Mouse (Mus musculus): Measurements from ENCODE around the gene Lpcat1. TPM values are rescaled to one million over a fixed set of nuclear protein-coding genes. Genes with fewer than 3 reads are reported as not detected.

The Lpcat1 gene
- total RNA-seq, 2 experiments from 2014 or later: 48.8 to 53.3 TPM

- intact Hi-C loops (cut with DNase I): no loop called here
- DNase-seq (ENCODE audit: low spot score in 2 of 2): no peak
These were observed 35.7 kb downstream of the Lpcat1 start for GRCm38 (mm10) chr13:73502719-73503118.

DNA sequence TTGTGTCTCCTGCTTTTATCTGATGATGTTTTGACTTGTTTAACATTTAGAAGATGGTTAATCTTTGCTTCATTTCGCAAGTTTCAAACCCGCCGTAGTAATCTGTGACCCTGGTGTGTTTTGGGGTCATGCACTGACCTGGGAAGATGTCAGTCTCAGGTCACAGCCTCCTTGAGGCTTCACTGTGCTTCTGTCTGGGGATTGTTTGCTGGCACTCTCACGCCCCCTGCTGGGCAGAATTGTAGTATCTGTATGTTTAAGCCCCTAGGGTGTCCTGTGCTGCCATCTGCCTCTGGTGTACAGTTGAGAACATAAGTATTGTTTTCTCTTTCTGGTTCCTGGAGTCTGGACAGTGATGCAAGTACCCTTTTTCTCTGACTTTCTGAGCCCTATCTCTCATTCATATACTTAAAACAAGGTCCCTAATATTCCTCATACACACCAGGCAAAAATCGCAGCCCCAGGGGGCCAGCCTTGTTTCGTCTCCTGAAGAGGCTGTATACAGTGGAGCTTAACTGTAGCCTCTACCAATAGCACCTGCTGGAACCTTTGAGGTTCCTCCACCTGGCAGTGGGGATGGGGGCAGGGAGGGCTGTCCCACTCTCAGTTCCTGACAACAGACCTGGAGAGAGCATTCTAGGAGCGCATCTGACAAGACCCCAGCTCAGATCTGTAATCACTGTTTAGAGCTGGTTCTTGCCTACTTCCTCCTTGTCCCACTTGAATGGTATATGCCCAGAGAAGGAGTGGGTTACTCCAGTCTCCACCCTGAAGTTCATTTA, 38.9 kb downstream of the Lpcat1 start:
- DNase-seq (ENCODE audit: low spot score in 2 of 2): peak; percentile 89 to 90
- intact Hi-C loops (cut with DNase I): loop anchor here (1.0 to 5.0 kb wide), 2 partner anchors 34 to 80 kb away; no protein-coding TSS in a partner anchor

GRCm38 (mm10) chr13:73508817-73509550, 42.0 kb downstream of the Lpcat1 start:
- intact Hi-C loops (cut with DNase I): loop anchor here (5.0 kb wide), 1 partner anchor 37 kb away; no protein-coding TSS in a partner anchor
- DNase-seq (ENCODE audit: low spot score in 2 of 2): no peak

- intact Hi-C loops (cut with DNase I): loop anchor here (5.0 to 10.0 kb wide), 4 partner anchors 38 to 395 kb away; no protein-coding TSS in a partner anchor
- peak in 1 of 2 experiments; percentile 39 for DNase-seq (ENCODE audit: low spot score in 2 of 2)
These were observed 42.9 kb downstream of the Lpcat1 start for GRCm38 (mm10) chr13:73509869-73510268.

GRCm38 (mm10) chr13:73512776-73513673, 46.0 kb downstream of the Lpcat1 start:
- DNase-seq (ENCODE audit: low spot score in 2 of 2): peak; percentile 88

DNA sequence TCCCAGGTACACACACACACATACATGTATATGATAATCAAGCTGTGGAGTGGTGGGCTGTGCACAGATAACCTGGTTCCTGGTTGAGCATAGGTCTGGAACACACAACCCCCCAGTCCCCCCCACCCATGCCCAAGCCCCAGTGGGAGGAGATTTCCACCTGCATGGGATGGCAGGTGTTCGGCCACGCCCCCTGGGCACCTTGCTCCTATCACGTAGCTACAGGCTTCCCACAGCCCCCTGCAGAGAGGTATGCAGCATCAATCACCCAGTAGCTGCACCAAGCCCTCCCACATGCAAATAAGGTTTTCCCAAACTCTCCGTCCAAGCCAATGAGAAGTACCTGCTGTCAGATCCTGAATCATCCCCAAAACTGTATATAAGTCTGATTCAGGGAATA, 49.9 kb downstream of the Lpcat1 start:
- no peak for DNase-seq (ENCODE audit: low spot score in 2 of 2)
- intact Hi-C loops (cut with DNase I): loop anchor here (10.0 kb wide), 2 partner anchors 178 to 388 kb away; no protein-coding TSS in a partner anchor

More at GRCm38 (mm10) chr13:73512776-73513673, 46.0 kb downstream of the Lpcat1 start:
- intact Hi-C loops (cut with DNase I): loop anchor here (5.0 to 10.0 kb wide), 3 partner anchors 109 to 392 kb away; no protein-coding TSS in a partner anchor

DNA sequence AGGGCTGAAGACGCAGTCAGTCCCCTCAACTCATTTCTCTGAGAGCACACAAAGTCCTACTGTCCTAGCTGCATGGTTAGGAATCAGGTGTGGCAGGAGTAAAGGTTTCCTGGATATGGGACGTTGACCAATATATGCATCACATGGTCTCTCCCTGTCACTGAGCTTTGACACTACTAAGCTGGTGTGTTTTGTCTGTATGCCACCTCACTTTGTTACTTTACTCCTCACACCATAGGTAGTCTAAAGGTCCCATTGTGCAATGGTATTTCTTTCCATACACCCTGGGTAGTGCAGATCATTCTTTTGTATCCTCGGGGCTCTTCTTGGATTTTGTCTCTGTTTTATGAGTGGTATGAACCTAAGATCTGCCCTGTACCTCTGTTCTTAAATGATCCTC, 66.7 kb downstream of the Lpcat1 start:
- intact Hi-C loops (cut with DNase I): no loop called here
- no peak for DNase-seq (ENCODE audit: low spot score in 2 of 2)

DNA sequence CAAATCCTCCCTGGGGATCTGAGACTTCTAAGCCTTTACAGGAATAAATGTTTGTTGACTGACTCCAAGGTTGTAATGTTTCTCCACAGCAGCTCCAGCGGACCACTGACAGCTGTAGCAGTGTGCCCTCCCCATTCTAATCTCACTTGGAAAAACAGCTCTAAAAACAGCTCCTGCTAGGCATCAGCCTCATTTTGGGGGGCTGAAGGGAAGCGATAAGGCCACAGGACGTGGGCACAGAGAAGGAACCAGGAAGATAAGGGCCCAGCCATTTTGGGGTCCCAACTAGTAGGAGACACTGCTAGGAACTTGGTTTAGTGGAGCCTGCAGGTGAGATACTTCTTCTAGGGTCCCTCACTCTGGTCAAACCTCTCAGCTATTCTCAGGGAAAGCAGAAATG, 68.3 kb downstream of the Lpcat1 start:
- DNase-seq (ENCODE audit: low spot score in 2 of 2): no peak
- intact Hi-C loops (cut with DNase I): no loop called here

GRCm38 (mm10) chr13:73536403-73536821, 69.4 kb downstream of the Lpcat1 start, which contains the start of gene Slc6a3:
Slc6a3 (plus strand) TSS chr13:73536747.
- peak in 1 of 2 experiments; percentile 8 for DNase-seq (ENCODE audit: low spot score in 2 of 2)
- intact Hi-C loops (cut with DNase I): no loop called here

- intact Hi-C loops (cut with DNase I): no loop called here
- no peak for DNase-seq (ENCODE audit: low spot score in 2 of 2)
These were observed 69.8 kb downstream of the Lpcat1 start for GRCm38 (mm10) chr13:73536824-73537223.

GRCm38 (mm10) chr13:73564201-73564600, 97.2 kb downstream of the Lpcat1 start:
- intact Hi-C loops (cut with DNase I): no loop called here
- DNase-seq (ENCODE audit: low spot score in 2 of 2): no peak

Other genes starting within 250 kb of the Lpcat1 start
- gene Irx4, start 206.7 kb upstream of the Lpcat1 start, total RNA-seq (2021): not detected
- 10 to 100 TPM; 36.4 to 38.6 TPM for gene Mrpl36, start 138.7 kb upstream of the Lpcat1 start, total RNA-seq (2021)
- 100 to 1,000 TPM; 182 to 189 TPM for gene Ndufs6, start 138.7 kb upstream of the Lpcat1 start, total RNA-seq (2021)
- gene Slc6a3, start 69.5 kb downstream of the Lpcat1 start, total RNA-seq (2021): under 1 TPM in 1 of 2 experiments, not detected in 1; 0.25 TPM
- 100 to 1,000 TPM; 121 to 131 TPM for gene Clptm1l, start 136.8 kb downstream of the Lpcat1 start, total RNA-seq (2021)
- gene Tert, start 159.7 kb downstream of the Lpcat1 start, total RNA-seq (2021): 1 to 10 TPM; 2.3 to 2.9 TPM
- gene Slc6a18, start 210.8 kb downstream of the Lpcat1 start, total RNA-seq (2021): not detected
- gene Slc6a19, start 237.7 kb downstream of the Lpcat1 start, total RNA-seq (2021): under 1 TPM in 1 of 2 experiments, not detected in 1; 0.09 TPM

Data from left cerebral cortex, postnatal 14 days (tissue).